Mouse (Mus musculus) hindbrain, embryonic 16.5 days (tissue): Measurements from ENCODE around the gene Galnt6. TPM values are rescaled to one million over a fixed set of nuclear protein-coding genes. Genes with fewer than 3 reads are reported as not detected.

Experiments
- ATAC-seq: fragments of 200-750 bp; cut with Nextera tagmentation; 2 replicates; pipeline ENCODE4 v1.8.0; 2017; ENCODE audit warnings: moderate TSS enrichment, moderate library complexity
- H3K27ac ChIP-seq: fragments of 300-500 bp; sonication (generic); 2 replicates; pipeline ENCODE4 v1.5.1; 2014; ENCODE audit warnings: low read depth, mild to moderate bottlenecking, control low read depth, low read length, moderate library complexity
- H3K27me3 ChIP-seq: fragments of 300-500 bp; sonication (generic); replicated peaks from 2 replicates; pipeline ENCODE4 v1.6.1; 2014; ENCODE audit warnings: low read length; ENCODE audit not compliant: control insufficient read depth, insufficient read depth
- H3K36me3 ChIP-seq: fragments of 300-500 bp; sonication (generic); 2 replicates; pipeline ENCODE4 v1.6.1; 2014; ENCODE audit warnings: mild to moderate bottlenecking, low read length, moderate library complexity, mixed read lengths; ENCODE audit not compliant: control insufficient read depth, insufficient read depth
- H3K4me1 ChIP-seq: fragments of 300-500 bp; sonication (generic); 2 replicates; pipeline ENCODE4 v1.6.1; 2014; ENCODE audit warnings: low read depth, low read length; ENCODE audit not compliant: control insufficient read depth, insufficient read depth
- H3K4me2 ChIP-seq: fragments of 300-500 bp; sonication (generic); 2 replicates; pipeline ENCODE4 v1.6.1; 2014; ENCODE audit warnings: mild to moderate bottlenecking, low read length, control low read depth, moderate library complexity
- H3K4me3 ChIP-seq: fragments of 300-500 bp; sonication (generic); 2 replicates; pipeline ENCODE4 v1.5.1; 2014; ENCODE audit warnings: mild to moderate bottlenecking, low read length, control low read depth, moderate library complexity
- H3K9ac ChIP-seq: fragments of 300-500 bp; sonication (generic); 2 replicates; pipeline ENCODE4 v1.6.1; 2014; ENCODE audit warnings: low read depth, mild to moderate bottlenecking, control low read depth, low read length, moderate library complexity
- H3K9me3 ChIP-seq: fragments of 300-500 bp; sonication (generic); 2 replicates; pipeline ENCODE4 v1.6.1; 2014; ENCODE audit warnings: mild to moderate bottlenecking, low read length, moderate library complexity; ENCODE audit not compliant: control insufficient read depth
- WGBS: fragments of 180-500 bp; shearing (Covaris S2); extraction: QIAGEN DNeasy Blood & Tissue Kit; methylation state at CpG from one replicate; pipeline ENCODE4 v1.1.7; 2014; 5-methylcytosine and 5-hydroxymethylcytosine counted together
- polyA plus RNA-seq: library from polyadenylated mRNA; unstranded; fragments of >200 nt; fragmentation: Nextera tagmentation; extraction: Ambion mirVana; gene quantifications from 2 replicates; pipeline ENCODE4 v1.2.1, GENCODE M21; 2015

Galnt6 gene
- polyA plus RNA-seq, 1 experiment from 2014 or later, result 0.30 TPM

- no peak for ATAC-seq
- Histone ChIP-seq H3K4me3 (no peak overlapping the region), H3K9me3 (no peaks in the 10 kb centered on the region), H3K36me3 (no peaks in the 10 kb centered on the region), H3K4me2 (no peak overlapping the region), H3K4me1 (peaks cover 9% of the 10 kb centered on the region), H3K27me3 (peaks cover 27% of the 10 kb centered on the region), H3K27ac (no peak overlapping the region), H3K9ac (no peak overlapping the region)
- 64% methylated on average over 9 of the region's 9 CpGs for WGBS
Observed at GRCm38 (mm10) chr15:100731081-100731480, 1.9 kb upstream of the Galnt6 start.

GRCm38 (mm10) chr15:100728586-100728985 lies 590 bp downstream of the Galnt6 start:
- WGBS, result 26% methylated on average over 9 of the region's 9 CpGs
- no peaks in the 10 kb centered on the region for H3K36me3 ChIP-seq
- peaks cover 9% of the 10 kb centered on the region for H3K4me1 ChIP-seq
- no peak overlapping the region for H3K9ac ChIP-seq
- peaks cover 27% of the 10 kb centered on the region for H3K27me3 ChIP-seq
- no peak overlapping the region for H3K27ac ChIP-seq
- peak overlapping the region; percentile 56 for H3K4me2 ChIP-seq
- H3K4me3 ChIP-seq, result peak overlapping the region; percentile 41
- H3K9me3 ChIP-seq, result no peaks in the 10 kb centered on the region
- ATAC-seq, result no peak

DNA sequence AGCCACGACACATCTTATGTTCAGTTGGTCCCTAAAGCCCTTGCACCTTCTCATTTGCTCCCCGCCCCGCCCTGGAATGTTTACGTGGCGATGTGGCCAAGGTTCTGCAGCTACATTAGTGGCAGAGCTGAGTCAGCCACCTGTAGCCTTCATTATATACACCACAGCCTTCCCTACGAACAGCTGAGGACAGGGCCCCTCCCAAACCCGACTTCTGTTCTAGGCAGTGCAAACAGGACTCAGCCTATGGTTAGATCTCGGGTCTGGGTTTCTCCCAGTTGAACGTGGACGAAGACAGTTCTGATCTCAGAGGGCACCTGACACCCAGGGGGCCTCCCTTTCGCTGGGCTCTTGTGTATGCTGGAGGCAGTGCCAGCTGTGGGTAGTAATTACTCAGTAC lies 1.3 kb downstream of the Galnt6 start:
- H3K36me3 ChIP-seq, result no peaks in the 10 kb centered on the region
- ATAC-seq, result no peak
- WGBS, result 87% methylated on average over 11 of the region's 11 CpGs
- no peak overlapping the region for H3K9ac ChIP-seq
- H3K27ac ChIP-seq, result no peak overlapping the region
- H3K9me3 ChIP-seq, result no peaks in the 10 kb centered on the region
- H3K4me1 ChIP-seq, result peaks cover 9% of the 10 kb centered on the region
- no peak overlapping the region for H3K4me2 ChIP-seq
- H3K27me3 ChIP-seq, result peaks cover 27% of the 10 kb centered on the region
- no peak overlapping the region for H3K4me3 ChIP-seq

DNA sequence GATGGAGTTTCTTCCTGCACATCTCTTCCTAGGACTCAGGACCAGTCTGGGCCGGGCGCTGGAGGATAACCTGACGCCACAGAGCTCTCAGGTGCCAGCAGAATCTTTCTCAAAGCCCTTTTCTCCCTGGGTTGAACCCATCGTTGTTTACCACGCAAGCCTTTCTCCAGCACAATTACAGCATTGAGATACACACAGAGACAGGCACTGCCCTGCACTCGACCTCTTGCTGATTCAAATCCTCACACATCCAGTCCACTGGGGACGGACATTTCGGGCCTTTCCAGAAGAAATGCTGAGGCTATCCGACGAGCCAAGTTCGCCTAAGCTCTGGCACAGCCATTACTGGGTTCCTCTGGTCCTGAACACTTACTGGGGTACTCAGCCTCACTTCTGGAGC lies 2.5 kb downstream of the Galnt6 start:
- no peak overlapping the region for H3K27ac ChIP-seq
- no peaks in the 10 kb centered on the region for H3K9me3 ChIP-seq
- H3K4me3 ChIP-seq, result no peak overlapping the region
- H3K36me3 ChIP-seq, result no peaks in the 10 kb centered on the region
- no peak for ATAC-seq
- no peak overlapping the region for H3K9ac ChIP-seq
- 87% methylated on average over 11 of the region's 11 CpGs for WGBS
- H3K4me2 ChIP-seq, result no peak overlapping the region
- H3K4me1 ChIP-seq, result peaks cover 9% of the 10 kb centered on the region
- H3K27me3 ChIP-seq, result peaks cover 27% of the 10 kb centered on the region

DNA sequence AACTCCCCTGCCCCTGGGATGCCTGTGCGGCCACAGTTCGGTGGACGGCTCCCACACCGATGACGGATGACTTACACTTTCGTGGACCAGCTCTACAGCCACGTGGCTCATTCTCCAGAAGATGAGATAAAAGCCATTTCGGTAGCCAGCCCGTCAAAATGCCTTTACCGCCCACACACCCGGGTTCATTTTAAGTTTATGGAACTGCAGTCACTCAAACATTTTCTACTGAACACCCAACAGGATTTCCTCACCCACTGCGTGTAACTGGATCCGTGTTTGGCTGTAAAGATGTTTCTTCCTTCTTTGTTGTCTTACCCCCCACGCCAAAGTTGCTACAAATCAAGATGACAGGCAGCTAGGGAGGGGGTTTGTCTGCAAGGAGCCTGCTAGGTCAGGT lies 5.7 kb downstream of the Galnt6 start:
- no peak overlapping the region for H3K9ac ChIP-seq
- no peak for ATAC-seq
- no peak overlapping the region for H3K4me2 ChIP-seq
- H3K4me1 ChIP-seq, result no peaks in the 10 kb centered on the region
- no peaks in the 10 kb centered on the region for H3K36me3 ChIP-seq
- no peak overlapping the region for H3K27ac ChIP-seq
- H3K27me3 ChIP-seq, result peaks cover 9% of the 10 kb centered on the region
- WGBS, result 81% methylated on average over 14 of the region's 14 CpGs
- no peak overlapping the region for H3K4me3 ChIP-seq
- H3K9me3 ChIP-seq, result no peaks in the 10 kb centered on the region

DNA sequence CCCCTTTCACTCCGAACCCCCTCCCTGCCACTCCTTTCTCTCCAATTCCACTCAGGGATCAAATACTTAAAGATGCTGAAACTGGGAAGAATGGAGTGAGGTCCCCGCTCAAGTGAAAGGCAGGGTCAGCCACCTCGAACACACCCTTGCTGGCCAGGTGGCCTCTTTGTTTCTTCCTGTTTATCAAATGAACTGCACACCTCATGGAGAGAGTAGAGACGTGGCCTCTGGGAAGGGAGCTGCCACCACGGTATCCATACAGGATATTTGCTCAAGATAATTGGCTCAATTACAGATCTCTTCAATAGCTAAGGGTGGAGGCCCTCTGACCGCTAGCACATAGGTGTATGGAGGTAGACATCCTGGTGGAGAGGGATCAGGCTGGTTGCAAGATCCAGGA lies 6.6 kb downstream of the Galnt6 start:
- Histone ChIP-seq H3K4me1 (no peaks in the 10 kb centered on the region), H3K4me2 (no peak overlapping the region), H3K9me3 (no peaks in the 10 kb centered on the region), H3K9ac (no peak overlapping the region), H3K27ac (no peak overlapping the region), H3K27me3 (peaks cover under 1% of the 10 kb centered on the region; the same call in 1 of the 2 replicates), H3K4me3 (no peak overlapping the region), H3K36me3 (no peaks in the 10 kb centered on the region)
- 85% methylated on average over 6 of the region's 6 CpGs for WGBS
- ATAC-seq, result no peak

DNA sequence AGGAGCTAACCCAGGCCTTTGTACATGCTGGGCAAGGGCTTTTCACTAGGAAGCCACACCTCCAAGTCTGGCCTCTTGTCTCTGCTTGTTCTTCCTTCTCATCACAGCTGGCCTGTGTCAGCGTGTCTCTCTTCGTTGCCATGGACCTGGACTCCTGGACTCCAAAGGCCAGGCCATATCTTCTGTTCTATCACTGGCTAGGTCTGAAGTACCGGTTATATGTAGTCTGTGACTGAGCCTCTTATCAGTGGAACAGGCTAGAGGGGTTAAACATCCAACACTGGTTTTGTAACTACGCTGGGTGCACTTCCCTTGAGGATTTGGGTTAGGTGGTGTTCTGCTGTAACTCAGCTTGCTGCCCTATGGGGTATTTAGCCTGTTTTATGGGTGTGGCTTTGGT lies 7.2 kb downstream of the Galnt6 start:
- Histone ChIP-seq H3K27ac (no peak overlapping the region), H3K4me3 (no peak overlapping the region), H3K27me3 (no peaks in the 10 kb centered on the region), H3K4me1 (no peaks in the 10 kb centered on the region), H3K9me3 (no peaks in the 10 kb centered on the region), H3K36me3 (no peaks in the 10 kb centered on the region), H3K9ac (no peak overlapping the region), H3K4me2 (no peak overlapping the region)
- 73% methylated on average over 4 of the region's 4 CpGs for WGBS
- ATAC-seq, result no peak

DNA sequence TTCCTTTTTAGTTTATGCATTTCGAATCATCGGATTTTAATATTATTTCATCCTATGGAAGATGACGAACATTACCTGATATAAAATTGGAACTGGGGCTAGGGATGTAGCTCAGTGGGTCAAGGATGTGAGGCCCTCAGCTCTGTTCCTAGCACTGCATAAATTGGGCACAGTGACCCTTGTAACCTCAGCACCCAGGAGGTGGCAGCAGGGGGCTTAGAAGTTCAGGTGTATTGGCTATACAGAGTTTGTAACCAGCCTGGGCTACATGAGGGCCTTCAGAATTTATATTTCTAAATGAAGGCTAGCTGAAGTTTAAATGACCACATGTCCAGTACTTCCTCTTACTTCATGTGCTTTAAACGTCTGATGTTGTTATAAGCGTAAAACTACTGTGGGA lies 7.7 kb downstream of the Galnt6 start:
- no peak overlapping the region for H3K4me3 ChIP-seq
- H3K9me3 ChIP-seq, result no peaks in the 10 kb centered on the region
- H3K4me2 ChIP-seq, result no peak overlapping the region
- H3K27ac ChIP-seq, result no peak overlapping the region
- 87% methylated on average over 5 of the region's 5 CpGs for WGBS
- no peaks in the 10 kb centered on the region for H3K4me1 ChIP-seq
- ATAC-seq, result no peak
- no peaks in the 10 kb centered on the region for H3K36me3 ChIP-seq
- H3K9ac ChIP-seq, result no peak overlapping the region
- H3K27me3 ChIP-seq, result no peaks in the 10 kb centered on the region

DNA sequence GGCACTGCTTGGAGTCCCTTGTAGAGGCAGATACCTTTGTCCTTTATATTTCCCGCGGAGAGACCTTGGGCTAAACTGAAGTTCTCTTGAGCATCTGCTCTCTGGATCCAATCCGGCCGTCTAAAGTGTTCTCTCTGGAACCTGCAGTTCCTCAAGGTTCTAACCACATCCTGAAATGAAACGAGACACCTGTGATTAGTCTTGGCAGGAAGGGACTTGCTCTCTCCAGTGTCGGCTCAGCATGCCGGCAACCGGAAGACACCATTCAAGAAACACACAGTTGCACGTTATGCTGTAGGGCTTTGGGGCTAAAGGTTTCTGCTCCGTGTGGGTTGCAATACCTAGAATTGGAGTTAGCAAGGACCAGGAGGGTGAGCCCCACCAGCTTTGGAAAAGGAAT lies 9.1 kb downstream of the Galnt6 start:
- no peak overlapping the region for H3K9ac ChIP-seq
- no peaks in the 10 kb centered on the region for H3K9me3 ChIP-seq
- 84% methylated on average over 10 of the region's 10 CpGs for WGBS
- no peaks in the 10 kb centered on the region for H3K4me1 ChIP-seq
- H3K27ac ChIP-seq, result no peak overlapping the region
- no peak overlapping the region for H3K4me2 ChIP-seq
- no peak for ATAC-seq
- H3K4me3 ChIP-seq, result no peak overlapping the region
- H3K27me3 ChIP-seq, result no peaks in the 10 kb centered on the region
- no peaks in the 10 kb centered on the region for H3K36me3 ChIP-seq

DNA sequence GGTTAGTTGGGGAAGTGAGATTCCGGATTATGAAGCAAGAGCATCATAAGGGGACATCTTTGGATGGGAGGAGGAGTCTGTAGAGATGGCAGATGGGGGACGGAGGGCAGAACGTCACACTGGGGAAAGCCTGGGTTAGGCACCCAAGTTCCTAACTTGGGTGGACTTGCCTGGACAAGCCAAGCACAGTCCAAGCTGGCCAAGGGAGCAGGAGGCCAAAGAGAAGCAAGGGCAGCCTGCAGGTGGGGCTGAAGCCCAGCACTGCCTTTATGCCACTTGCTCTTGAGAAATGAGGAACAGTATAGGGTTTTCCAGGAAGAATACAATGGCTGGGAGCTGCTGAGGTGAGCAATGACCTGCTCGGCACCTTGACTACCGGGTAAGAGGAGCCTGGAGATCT lies 10.0 kb downstream of the Galnt6 start:
- 95% methylated on average over 5 of the region's 5 CpGs for WGBS
- H3K27ac ChIP-seq, result no peak overlapping the region
- no peak overlapping the region for H3K4me2 ChIP-seq
- H3K9me3 ChIP-seq, result no peaks in the 10 kb centered on the region
- no peaks in the 10 kb centered on the region for H3K4me1 ChIP-seq
- H3K36me3 ChIP-seq, result no peaks in the 10 kb centered on the region
- H3K4me3 ChIP-seq, result no peak overlapping the region
- no peak overlapping the region for H3K9ac ChIP-seq
- ATAC-seq, result no peak
- no peaks in the 10 kb centered on the region for H3K27me3 ChIP-seq
